Mouse (Mus musculus) G1E (cell line): ENCODE results near the gene Cox15.

Experiments used
- CTCF ChIP-seq: IDR thresholded peaks from 2 replicates; pipeline ENCODE4 v1.5.1; 2012; ENCODE audit warnings: low read depth, low read length, inconsistent platforms, mixed read lengths
- GATA1 ChIP-seq: IDR thresholded peaks from 2 replicates; pipeline ENCODE4 v1.6.1; 2012; ENCODE audit warnings: borderline replicate concordance, low read length, inconsistent platforms, mixed read lengths
- TAL1 ChIP-seq: conservative IDR thresholded peaks from 2 replicates; pipeline ENCODE4 v1.6.1; 2012; ENCODE audit warnings: low read depth, low read length, inconsistent platforms, mixed read lengths

- TF ChIP-seq CTCF (no peak), GATA1 (no peak), TAL1 (no peak)
Observed at GRCm38 (mm10) chr19:43766451-43766850, 13.7 kb upstream of the Cox15 start.
